Mouse (Mus musculus): Measurements from ENCODE around the gene Ttc13.

The Ttc13 gene

GRCm38 (mm10) chr8:124704376-124704775 lies 17.4 kb downstream of the Ttc13 start:
- in situ Hi-C loops (cut with MboI, MseI), result loop anchor here (5.0 kb wide), 1 partner anchor 47 kb away; no protein-coding TSS in a partner anchor

GRCm38 (mm10) chr8:124703526-124703925 lies 18.3 kb downstream of the Ttc13 start:
- in situ Hi-C loops (cut with MboI, MseI), result loop anchor here (5.0 kb wide), 1 partner anchor 46 kb away; no protein-coding TSS in a partner anchor

DNA sequence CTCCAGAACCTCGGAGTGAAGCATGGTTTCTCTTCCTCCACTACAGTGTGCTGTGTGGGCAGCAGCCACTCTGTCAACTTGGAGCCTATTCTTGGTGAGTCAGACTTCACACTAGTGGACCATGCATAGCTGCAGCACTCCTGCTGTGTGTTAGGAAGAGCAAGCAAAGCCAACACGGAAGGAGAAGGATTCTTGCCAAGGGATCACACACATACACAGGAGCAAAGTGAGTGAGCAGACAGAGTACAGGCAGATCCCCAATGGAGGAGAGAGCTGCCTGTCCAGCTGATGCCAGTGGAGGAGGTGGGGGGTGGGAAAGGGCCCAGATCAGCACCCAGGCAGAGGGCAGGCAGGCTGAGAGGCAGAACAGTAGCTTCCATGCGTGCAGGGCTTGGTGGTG lies 19.6 kb downstream of the Ttc13 start:
- in situ Hi-C loops (cut with MboI, MseI), result loop anchor here (5.0 kb wide), 1 partner anchor 45 kb away; no protein-coding TSS in a partner anchor

GRCm38 (mm10) chr8:124701023-124701422 lies 20.8 kb downstream of the Ttc13 start:
- in situ Hi-C loops (cut with MboI, MseI), result loop anchor here (5.0 kb wide), 1 partner anchor 44 kb away; no protein-coding TSS in a partner anchor

GRCm38 (mm10) chr8:124700271-124700670 lies 21.5 kb downstream of the Ttc13 start:
- in situ Hi-C loops (cut with MboI, MseI), result loop anchor here (5.0 kb wide), 1 partner anchor 43 kb away; no protein-coding TSS in a partner anchor

DNA sequence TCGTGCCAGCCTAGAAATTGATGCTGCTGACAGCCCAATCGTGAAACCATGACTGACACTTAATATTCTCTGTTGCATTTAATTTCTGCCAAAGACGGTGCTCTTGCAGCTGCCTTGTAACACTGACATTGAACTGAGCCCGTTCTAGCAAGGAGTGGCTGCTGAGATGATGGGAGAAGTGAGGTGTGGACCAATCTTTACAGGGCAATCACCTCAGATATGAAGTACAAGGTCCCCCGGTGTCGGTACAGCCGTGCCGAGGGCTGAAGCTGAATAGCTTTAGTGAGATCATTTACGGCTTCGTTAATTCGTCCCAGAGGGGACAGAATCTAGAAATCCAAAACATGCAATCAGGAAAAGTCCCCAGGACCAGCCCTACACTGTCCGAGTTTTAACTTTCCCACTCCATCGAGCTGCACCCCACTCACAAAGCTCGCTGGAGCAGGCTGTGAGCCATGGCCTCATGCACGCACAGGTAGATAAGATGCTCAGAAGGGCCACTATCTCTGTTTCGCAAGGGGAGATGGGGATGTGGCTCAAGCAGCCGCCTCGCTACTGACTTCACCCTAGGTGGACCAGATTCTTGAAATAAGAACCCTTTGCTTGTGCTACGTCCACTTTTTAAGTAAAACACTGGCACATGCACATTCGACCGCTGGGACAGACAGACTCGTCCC lies 26.2 kb downstream of the Ttc13 start:
- in situ Hi-C loops (cut with MboI, MseI), result no loop called here

- in situ Hi-C loops (cut with MboI, MseI), result no loop called here
These were observed 30.1 kb downstream of the Ttc13 start for GRCm38 (mm10) chr8:124691706-124692105.

DNA sequence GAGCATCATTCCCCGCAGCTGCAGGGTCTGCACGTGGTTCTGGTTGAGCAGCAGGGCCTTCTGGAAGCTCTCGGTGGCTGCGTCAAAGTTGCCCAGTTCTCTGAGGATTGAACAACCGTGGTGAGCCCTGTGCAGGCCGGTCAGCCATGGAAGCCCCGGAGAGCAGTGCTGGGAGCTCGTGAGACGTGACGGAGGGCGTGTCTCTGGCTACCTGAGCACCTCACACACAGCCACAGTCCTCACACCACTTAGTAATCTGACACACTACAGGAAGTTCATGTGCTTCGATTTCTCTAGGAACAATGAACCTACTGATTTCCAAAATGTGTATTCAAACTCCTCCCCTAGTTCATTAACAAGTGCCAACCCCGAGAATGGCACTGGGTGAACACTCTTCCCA lies 32.9 kb downstream of the Ttc13 start:
- in situ Hi-C loops (cut with MboI, MseI), result no loop called here

GRCm38 (mm10) chr8:124682218-124682617 lies 39.6 kb downstream of the Ttc13 start:
- in situ Hi-C loops (cut with MboI, MseI), result loop anchor here (5.0 kb wide), 1 partner anchor 65 kb away; no protein-coding TSS in a partner anchor

DNA sequence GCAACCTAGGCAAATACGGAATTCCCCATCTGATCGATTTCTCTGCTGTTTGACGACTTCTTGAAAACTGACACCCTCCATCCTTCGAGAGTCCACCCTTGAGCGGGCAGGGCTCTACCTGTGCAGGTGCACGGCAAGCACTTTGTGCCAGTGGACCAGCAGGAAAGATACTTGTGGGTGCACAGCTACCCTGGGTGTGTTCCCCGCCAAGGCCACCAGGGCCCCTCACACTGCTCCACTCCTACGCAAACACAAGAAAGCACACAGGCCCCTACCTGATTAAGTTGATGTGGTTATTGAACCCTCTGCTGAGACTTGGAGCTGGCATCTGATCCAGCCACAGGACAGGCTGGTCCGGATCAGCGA lies 40.0 kb downstream of the Ttc13 start:
- in situ Hi-C loops (cut with MboI, MseI), result loop anchor here (5.0 kb wide), 1 partner anchor 64 kb away; no protein-coding TSS in a partner anchor

DNA sequence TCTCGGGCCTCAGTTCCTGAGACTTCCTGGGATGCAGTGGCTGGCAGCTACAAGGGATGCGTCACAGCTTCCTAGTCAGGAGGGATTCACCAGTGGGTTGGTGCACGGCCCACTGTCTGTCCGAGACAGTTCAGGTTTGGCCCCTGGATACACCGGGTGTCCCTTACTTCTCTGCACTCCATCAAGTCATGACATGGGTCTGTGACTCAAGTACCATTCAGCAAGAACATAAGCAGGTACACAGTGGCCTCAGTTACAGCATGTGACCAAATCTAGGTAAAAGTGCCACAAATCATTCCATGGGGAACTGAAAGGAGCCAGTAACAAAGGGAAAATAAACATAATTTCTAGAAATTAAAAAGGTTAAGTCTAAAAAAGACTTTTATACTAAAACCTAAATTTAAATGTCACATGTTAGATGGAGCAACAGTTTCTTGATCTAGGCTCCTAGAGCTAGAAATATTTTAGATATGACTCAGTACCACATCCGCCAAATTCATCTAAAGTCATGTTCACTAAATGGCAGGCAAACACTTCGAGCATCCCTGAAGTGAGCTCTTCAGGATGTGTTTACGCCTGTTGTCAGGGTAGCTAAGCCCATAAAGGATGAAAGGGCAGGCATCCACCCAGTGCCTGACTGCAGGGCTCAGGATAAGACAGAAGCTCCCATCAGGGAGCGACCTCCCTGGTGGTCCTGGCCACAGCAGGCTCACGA lies 40.5 kb downstream of the Ttc13 start:
- in situ Hi-C loops (cut with MboI, MseI), result loop anchor here (5.0 kb wide), 1 partner anchor 64 kb away; no protein-coding TSS in a partner anchor

- in situ Hi-C loops (cut with MboI, MseI), result no loop called here
These were observed 43.5 kb downstream of the Ttc13 start for GRCm38 (mm10) chr8:124678246-124678645.

DNA sequence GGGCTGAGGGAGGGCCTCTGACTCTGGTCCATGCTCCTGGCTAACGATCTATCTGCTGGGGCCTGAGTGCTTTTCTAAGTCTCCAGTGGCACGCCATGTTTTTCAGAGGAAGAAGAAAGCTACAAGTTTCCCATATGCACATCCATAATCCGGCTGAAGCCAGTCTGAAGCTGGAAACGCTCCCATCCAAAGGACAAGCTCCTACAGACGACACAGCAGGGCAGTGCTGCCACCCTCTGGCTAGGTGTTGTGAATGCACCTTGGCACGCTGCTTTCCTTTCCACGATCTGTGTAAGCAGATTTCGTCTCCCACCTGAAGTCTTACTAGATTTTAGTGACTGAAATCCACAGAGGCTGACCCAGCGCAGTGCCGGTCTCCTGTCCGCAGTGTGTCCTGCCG lies 44.3 kb downstream of the Ttc13 start:
- in situ Hi-C loops (cut with MboI, MseI), result no loop called here

- in situ Hi-C loops (cut with MboI, MseI), result no loop called here
These were observed 44.7 kb downstream of the Ttc13 start for GRCm38 (mm10) chr8:124677078-124677477.

GRCm38 (mm10) chr8:124676661-124677060 lies 45.1 kb downstream of the Ttc13 start:
- in situ Hi-C loops (cut with MboI, MseI), result no loop called here

DNA sequence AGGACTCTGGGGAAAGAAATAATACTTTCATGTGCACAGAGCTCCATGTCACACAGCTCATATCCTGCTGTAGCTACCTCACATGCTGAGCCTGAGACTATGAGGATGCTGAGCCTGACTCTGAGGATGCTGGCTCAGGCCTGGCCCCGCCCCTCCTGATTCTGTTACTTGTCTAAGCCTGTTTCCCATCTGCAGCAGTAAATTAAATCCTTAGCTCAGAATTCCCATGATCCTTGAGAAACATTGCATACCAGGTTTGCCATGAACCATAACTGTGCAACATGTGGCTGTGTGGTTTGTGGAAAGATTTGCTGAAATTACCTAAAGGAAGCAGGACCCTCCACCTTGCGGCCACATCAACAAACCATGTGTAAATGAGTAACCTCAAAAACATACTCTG lies 49.4 kb downstream of the Ttc13 start:
- in situ Hi-C loops (cut with MboI, MseI), result no loop called here

DNA sequence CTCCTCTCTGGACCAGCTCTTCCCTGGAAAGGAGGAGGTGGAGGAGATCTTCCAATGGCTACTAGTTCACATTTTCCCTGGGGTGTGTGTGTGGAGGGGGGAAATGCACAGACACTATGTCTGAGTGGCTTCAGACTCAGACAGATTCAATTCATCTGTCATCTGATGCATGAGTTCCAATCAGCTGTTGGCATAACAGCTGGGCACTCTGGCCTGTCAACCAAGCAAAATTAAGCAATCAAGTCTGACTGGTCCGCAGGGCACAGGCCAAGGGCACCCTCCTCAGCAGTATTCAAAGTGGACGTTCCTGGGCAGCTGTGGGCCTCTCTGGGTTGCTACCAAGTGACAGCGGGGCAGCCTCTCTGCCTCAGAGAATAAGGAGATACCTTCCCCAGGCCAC lies 53.0 kb downstream of the Ttc13 start:
- in situ Hi-C loops (cut with MboI, MseI), result no loop called here

- in situ Hi-C loops (cut with MboI, MseI), result no loop called here
These were observed 57.4 kb downstream of the Ttc13 start for GRCm38 (mm10) chr8:124664414-124664813.

- in situ Hi-C loops (cut with MboI, MseI), result no loop called here
These were observed 57.9 kb downstream of the Ttc13 start for GRCm38 (mm10) chr8:124663874-124664230.

DNA sequence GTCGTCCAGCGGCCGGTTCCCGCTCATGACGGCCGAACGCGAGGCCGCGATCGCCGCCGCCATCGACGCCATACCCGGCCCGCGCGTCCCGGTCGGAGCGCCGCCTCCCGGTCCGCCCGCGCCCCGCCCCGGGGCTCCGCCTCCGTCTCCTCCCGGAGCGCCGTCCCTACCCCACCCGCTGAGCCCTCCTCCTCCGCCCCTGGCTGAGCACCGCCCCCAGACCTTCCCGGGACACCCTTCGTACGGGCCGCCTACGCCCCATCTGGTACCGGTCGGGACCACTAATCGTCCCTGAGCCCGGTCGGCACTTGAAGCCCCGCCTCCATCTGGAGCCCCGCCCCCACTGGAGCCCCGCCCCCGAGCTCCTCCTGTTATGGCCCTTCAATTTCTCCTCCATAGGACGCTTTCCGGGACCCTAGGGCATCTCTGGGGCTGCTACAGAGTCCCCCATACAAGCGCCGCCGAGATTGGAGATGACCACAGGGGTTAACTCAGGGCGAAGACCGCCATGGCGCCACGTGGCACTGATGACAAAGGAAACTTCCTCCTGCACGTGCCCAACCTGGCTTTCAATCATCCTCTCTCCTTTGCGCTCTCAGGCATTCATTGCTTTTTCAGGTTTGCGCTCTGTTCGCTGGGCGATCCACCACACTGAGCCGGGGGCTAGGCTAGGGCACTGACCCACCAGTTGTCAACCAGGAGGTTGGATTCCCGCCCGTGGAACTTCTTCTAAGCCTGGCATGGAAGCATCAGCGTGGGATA lies 58.5 kb downstream of the Ttc13 start, which contains the start of gene 2310022B05Rik:
Gene 2310022B05Rik (minus strand): TSS at position 258 of the 762 bp plus-strand sequence.
- in situ Hi-C loops (cut with MboI, MseI), result no loop called here

GRCm38 (mm10) chr8:124662446-124663111 lies 59.2 kb downstream of the Ttc13 start:
- in situ Hi-C loops (cut with MboI, MseI), result no loop called here

Measured in regulatory T cell (primary cell).